Mouse (Mus musculus) hindbrain, postnatal 0 days (tissue): ENCODE data around the gene Dcst1. TPM values are rescaled to one million over a fixed set of nuclear protein-coding genes. Genes with fewer than 3 reads are reported as not detected.

Experiments
- ATAC-seq: fragments of 200-750 bp; cut with Nextera tagmentation; 2 replicates; pipeline ENCODE4 v1.8.0; 2017; ENCODE audit warnings: mild to moderate bottlenecking, moderate TSS enrichment, moderate library complexity
- DNase-seq: peaks from one replicate; pipeline ENCODE4 v3.0.0-alpha.2; 2015; ENCODE audit warnings: low spot score
- H3K27ac ChIP-seq: fragments of 300-500 bp; sonication (generic); 2 replicates; pipeline ENCODE4 v1.5.1; 2014; ENCODE audit warnings: mild to moderate bottlenecking
- H3K27me3 ChIP-seq: fragments of 300-500 bp; sonication (generic); 2 replicates; pipeline ENCODE4 v1.6.1; 2014; ENCODE audit warnings: low read length, mixed read lengths; ENCODE audit not compliant: insufficient read depth
- H3K36me3 ChIP-seq: fragments of 300-500 bp; sonication (generic); 2 replicates; pipeline ENCODE4 v1.6.1; 2014; ENCODE audit warnings: low read length, mixed read lengths; ENCODE audit not compliant: insufficient read depth
- H3K4me1 ChIP-seq: fragments of 300-500 bp; sonication (generic); 2 replicates; pipeline ENCODE4 v1.6.1; 2014; ENCODE audit warnings: antibody characterized with exemption, low read length, mixed read lengths; ENCODE audit not compliant: insufficient read depth
- H3K4me2 ChIP-seq: fragments of 300-500 bp; sonication (generic); 2 replicates; pipeline ENCODE4 v1.6.1; 2014; ENCODE audit warnings: low read depth, mild to moderate bottlenecking, low read length, moderate library complexity, mixed read lengths
- H3K4me3 ChIP-seq: fragments of 300-500 bp; sonication (generic); 2 replicates; pipeline ENCODE4 v1.5.1; 2014; ENCODE audit warnings: low read length
- H3K9ac ChIP-seq: fragments of 300-500 bp; sonication (generic); replicated peaks from 2 replicates; pipeline ENCODE4 v1.6.1; 2014; ENCODE audit warnings: mild to moderate bottlenecking, low read length, moderate library complexity, mixed read lengths
- H3K9me3 ChIP-seq: fragments of 300-500 bp; sonication (generic); 2 replicates; pipeline ENCODE4 v1.6.1; 2016; ENCODE audit warnings: low read length, mixed read lengths
- CTCF ChIP-seq: IDR thresholded peaks from 2 replicates; pipeline ENCODE4 v1.5.1; 2016; ENCODE audit warnings: antibody characterized with exemption, control low read depth, low read depth
- WGBS: fragments of 180-500 bp; shearing (Covaris S2); extraction: QIAGEN DNeasy Blood & Tissue Kit; methylation state at CpG from one replicate; pipeline ENCODE4 v1.1.7; 2014; 5-methylcytosine and 5-hydroxymethylcytosine counted together
- polyA plus RNA-seq: library from polyadenylated mRNA; unstranded; fragments of >200 nt; fragmentation: Nextera tagmentation; extraction: Ambion mirVana; gene quantifications from 2 replicates; pipeline ENCODE4 v1.2.1, GENCODE M21; 2015
- total RNA-seq: library from RNA; depleted of rRNA; stranded (reverse); fragments of >200 nt; gene quantifications from 2 replicates; pipeline ENCODE4 v1.2.3, GENCODE M21; 2014

Gene Dcst1
- total and polyA plus RNA-seq, 2 experiments from 2014 or later = 0.05 to 1.1 TPM

- TF ChIP-seq CTCF = no peak
- Histone ChIP-seq H3K4me2 (no peak overlapping the region), H3K27me3 (no peaks in the 10 kb centered on the region), H3K9ac (no peak overlapping the region), H3K36me3 (0 out of 2 replicates have a peak, but pooled peaks cover 3% of the 10 kb centered on the region), H3K9me3 (no peaks in the 10 kb centered on the region), H3K27ac (no peak overlapping the region), H3K4me3 (no peak overlapping the region), H3K4me1 (peaks cover 16% of the 10 kb centered on the region)
- no peak for DNase-seq
- no peak for ATAC-seq
- 39% methylated on average over 3 of the region's 3 CpGs for WGBS
Measured at GRCm38 (mm10) chr3:89330346-89330745, 34.7 kb downstream of the Dcst1 start.

- 20% methylated on average over 4 of the region's 4 CpGs for WGBS
- no peak overlapping the region for H3K9ac ChIP-seq
- ATAC-seq = 0 out of 2 replicates have a peak, but pooled peaks have one; percentile 30
- H3K27ac ChIP-seq = no peak overlapping the region
- peaks cover 16% of the 10 kb centered on the region for H3K4me1 ChIP-seq
- H3K4me3 ChIP-seq = no peak overlapping the region
- no peak overlapping the region for H3K4me2 ChIP-seq
- no peak for TF ChIP-seq CTCF
- H3K27me3 ChIP-seq = no peaks in the 10 kb centered on the region
- H3K9me3 ChIP-seq = no peaks in the 10 kb centered on the region
- no peak for DNase-seq
- H3K36me3 ChIP-seq = no peaks in the 10 kb centered on the region
Measured at GRCm38 (mm10) chr3:89328623-89329022, 36.4 kb downstream of the Dcst1 start.

- Histone ChIP-seq H3K27ac (no peak overlapping the region), H3K9me3 (no peaks in the 10 kb centered on the region), H3K9ac (no peak overlapping the region), H3K4me1 (peaks cover 6% of the 10 kb centered on the region), H3K36me3 (no peaks in the 10 kb centered on the region), H3K4me3 (no peak overlapping the region), H3K27me3 (no peaks in the 10 kb centered on the region), H3K4me2 (no peak overlapping the region)
- 53% methylated on average over 9 of the region's 9 CpGs for WGBS
- ATAC-seq = no peak
- TF ChIP-seq CTCF = no peak
- DNase-seq = no peak
Measured at GRCm38 (mm10) chr3:89327371-89327870, 37.6 kb downstream of the Dcst1 start.

- peaks cover 4% of the 10 kb centered on the region; the same call in 1 of the 2 replicates for H3K4me1 ChIP-seq
- H3K9ac ChIP-seq = no peak overlapping the region
- WGBS = 93% methylated on average over 8 of the region's 8 CpGs
- DNase-seq = no peak
- no peaks in the 10 kb centered on the region for H3K36me3 ChIP-seq
- no peak for ATAC-seq
- H3K4me3 ChIP-seq = no peak overlapping the region
- no peaks in the 10 kb centered on the region for H3K27me3 ChIP-seq
- H3K27ac ChIP-seq = no peak overlapping the region
- no peak overlapping the region for H3K4me2 ChIP-seq
- TF ChIP-seq CTCF = no peak
- no peaks in the 10 kb centered on the region for H3K9me3 ChIP-seq
Measured at GRCm38 (mm10) chr3:89325882-89326281, 39.2 kb downstream of the Dcst1 start.

GRCm38 (mm10) chr3:89322514-89323165 is 42.4 kb downstream of the Dcst1 start, which contains the start of gene Efna3:
TSS of gene Efna3 (minus strand) at chr3:89322965.
- peak; percentile 37 for ATAC-seq
- H3K27me3 ChIP-seq = no peaks in the 10 kb centered on the region
- H3K36me3 ChIP-seq = no peaks in the 10 kb centered on the region
- DNase-seq = peak; percentile 93
- H3K4me2 ChIP-seq = peak within 1 kb of the TSS; percentile 77
- peaks cover 8% of the 10 kb centered on the region for H3K4me1 ChIP-seq
- under 1% methylated on average over 53 of the region's 53 CpGs for WGBS
- peak within 1 kb of the TSS; percentile 67 for H3K4me3 ChIP-seq
- no peaks in the 10 kb centered on the region for H3K9me3 ChIP-seq
- peak within 1 kb of the TSS; percentile 88 for H3K27ac ChIP-seq
- no peak for TF ChIP-seq CTCF
- peak within 1 kb of the TSS; percentile 82 for H3K9ac ChIP-seq

GRCm38 (mm10) chr3:89322131-89322500 is 42.9 kb downstream of the Dcst1 start:
- Histone ChIP-seq H3K36me3 (no peaks in the 10 kb centered on the region), H3K9me3 (no peaks in the 10 kb centered on the region), H3K4me2 (peak overlapping the region; percentile 77), H3K27me3 (no peaks in the 10 kb centered on the region), H3K27ac (peak overlapping the region; percentile 88), H3K4me1 (peaks cover 8% of the 10 kb centered on the region), H3K9ac (peak overlapping the region; percentile 82), H3K4me3 (peak overlapping the region; percentile 67)
- under 1% methylated on average over 14 of the region's 14 CpGs for WGBS
- TF ChIP-seq CTCF = no peak
- DNase-seq (no peak), ATAC-seq (no peak)
